Mouse (Mus musculus) forebrain, embryonic 16.5 days (tissue): ENCODE results near the gene Mybbp1a. TPM values are rescaled to one million over a fixed set of nuclear protein-coding genes. Genes with fewer than 3 reads are reported as not detected.
"Not testable (repeated sequence)": the region's sequence is repeated elsewhere in the genome, so short reads cannot be mapped to it uniquely, and the experiment has no call there.

Experiments used
- ATAC-seq: fragments of 200-750 bp; cut with Nextera tagmentation; 2 replicates; pipeline ENCODE4 v1.8.0; 2017; ENCODE audit warnings: mild to moderate bottlenecking, moderate library complexity
- H3K27ac ChIP-seq: fragments of 300-500 bp; sonication (generic); 2 replicates; pipeline ENCODE4 v1.5.1; 2014; ENCODE audit warnings: low read length, control low read depth
- H3K27me3 ChIP-seq: fragments of 300-500 bp; sonication (generic); replicated peaks from 2 replicates; pipeline ENCODE4 v1.6.1; 2014; ENCODE audit warnings: low read length; ENCODE audit not compliant: control insufficient read depth, insufficient read depth
- H3K36me3 ChIP-seq: fragments of 300-500 bp; sonication (generic); 2 replicates; pipeline ENCODE4 v1.6.1; 2014; ENCODE audit not compliant: control insufficient read depth, insufficient read depth
- H3K4me1 ChIP-seq: fragments of 300-500 bp; sonication (generic); replicated peaks from 2 replicates; pipeline ENCODE4 v1.6.1; 2014; ENCODE audit warnings: low read length; ENCODE audit not compliant: control insufficient read depth, insufficient read depth
- H3K4me2 ChIP-seq: fragments of 300-500 bp; sonication (generic); 2 replicates; pipeline ENCODE4 v1.6.1; 2014; ENCODE audit warnings: mild to moderate bottlenecking, low read length, control low read depth
- H3K4me3 ChIP-seq: fragments of 300-500 bp; sonication (generic); replicated peaks from 2 replicates; pipeline ENCODE4 v1.5.1; 2014; ENCODE audit warnings: mild to moderate bottlenecking, low read length, control low read depth
- H3K9ac ChIP-seq: fragments of 300-500 bp; sonication (generic); replicated peaks from 2 replicates; pipeline ENCODE4 v1.6.1; 2014; ENCODE audit warnings: low read depth, low read length, control low read depth
- H3K9me3 ChIP-seq: fragments of 300-500 bp; sonication (generic); 2 replicates; pipeline ENCODE4 v1.6.1; 2016; ENCODE audit warnings: low read length; ENCODE audit not compliant: control insufficient read depth
- WGBS: fragments of 180-500 bp; shearing (Covaris S2); extraction: QIAGEN DNeasy Blood & Tissue Kit; methylation state at CpG from one replicate; pipeline ENCODE4 v1.1.7; 2014; 5-methylcytosine and 5-hydroxymethylcytosine counted together
- polyA plus RNA-seq: library from polyadenylated mRNA; unstranded; fragments of >200 nt; fragmentation: Nextera tagmentation; extraction: Ambion mirVana; gene quantifications from 2 replicates; pipeline ENCODE4 v1.2.1, GENCODE M21; 2015

Gene Mybbp1a
- polyA plus RNA-seq, 1 experiment from 2014 or later: 98.2 TPM

DNA sequence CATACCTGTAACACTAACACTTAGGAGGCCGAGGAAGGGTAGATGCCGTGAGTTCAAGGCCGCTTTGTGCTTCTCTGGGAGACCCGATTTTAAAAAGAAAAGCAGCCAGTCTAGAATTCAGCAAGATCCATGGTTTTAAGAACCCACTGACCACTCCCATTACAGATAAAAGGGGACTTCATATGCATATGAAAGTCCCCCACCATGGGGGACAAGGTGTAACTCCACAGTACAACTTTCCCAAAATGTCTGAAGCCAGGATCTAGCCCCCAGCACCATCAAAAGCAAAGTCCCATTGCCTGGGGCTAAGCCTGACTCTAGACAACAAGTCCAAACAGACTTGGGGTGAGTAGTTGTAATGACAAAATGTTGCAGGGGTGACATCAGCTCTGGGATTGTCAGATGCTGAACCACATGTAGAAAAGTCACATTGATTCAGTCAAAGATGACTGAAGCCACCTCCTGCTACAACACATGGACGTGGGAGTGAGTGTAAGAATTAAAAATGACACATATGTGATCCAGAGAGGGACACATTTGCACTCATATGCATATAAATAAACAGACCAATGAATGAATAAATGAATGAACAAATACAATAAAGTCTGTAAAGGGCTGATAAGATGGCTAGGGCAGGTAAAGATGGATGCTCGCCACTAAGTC lies 20.6 kb upstream of the Mybbp1a start:
- no peak overlapping the region for H3K27ac ChIP-seq

DNA sequence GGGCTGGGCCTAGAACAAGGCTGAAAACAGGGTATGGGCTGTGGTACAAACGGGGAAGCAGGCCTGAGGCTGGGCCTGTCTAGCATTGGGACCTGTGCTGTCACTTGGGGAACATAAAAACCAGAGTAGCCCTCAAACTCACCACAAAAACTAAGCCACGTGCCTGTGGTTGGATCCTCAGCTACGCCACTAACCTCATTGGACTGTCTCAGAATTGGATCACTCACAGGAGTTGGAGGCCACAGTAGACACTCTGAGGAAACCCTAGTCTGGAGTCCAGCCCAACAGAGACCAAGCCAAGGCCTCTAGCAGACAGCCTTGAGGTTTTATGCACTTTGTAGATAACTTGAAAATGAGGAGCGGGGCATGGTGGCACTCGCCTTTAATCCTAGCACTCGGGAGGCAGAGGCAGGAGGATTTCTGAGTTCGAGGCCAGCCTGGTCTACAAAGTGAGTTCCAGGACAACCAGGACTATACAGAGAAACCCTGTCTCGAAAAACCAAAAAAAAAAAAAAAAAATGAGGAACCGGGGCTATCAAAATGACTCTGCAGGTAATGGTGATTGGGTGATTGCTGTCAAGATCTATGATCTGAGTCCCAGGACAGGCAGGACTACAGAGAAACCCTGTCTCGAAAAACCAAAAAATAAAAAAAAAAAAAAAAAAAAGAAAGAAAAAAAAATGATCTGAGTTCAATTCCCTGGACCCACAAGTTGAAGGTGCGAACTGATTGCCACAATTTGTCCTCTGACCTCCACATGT lies 19.5 kb upstream of the Mybbp1a start:
- H3K27me3 ChIP-seq: no peaks in the 10 kb centered on the region
- H3K27ac ChIP-seq: no peak overlapping the region
- no peak for ATAC-seq
- H3K4me3 ChIP-seq: no peak overlapping the region
- H3K4me2 ChIP-seq: no peak overlapping the region
- 90% methylated on average over 11 of the region's 11 CpGs for WGBS
- no peaks in the 10 kb centered on the region for H3K9me3 ChIP-seq
- no peaks in the 10 kb centered on the region for H3K4me1 ChIP-seq
- no peak overlapping the region for H3K9ac ChIP-seq
- H3K36me3 ChIP-seq: no peaks in the 10 kb centered on the region

More for the DNA sequence above, 20.6 kb upstream of the Mybbp1a start:
- Histone ChIP-seq H3K4me3 (no peak overlapping the region), H3K4me2 (no peak overlapping the region), H3K4me1 (no peaks in the 10 kb centered on the region), H3K9ac (no peak overlapping the region), H3K36me3 (no peaks in the 10 kb centered on the region), H3K9me3 (no peaks in the 10 kb centered on the region), H3K27me3 (no peaks in the 10 kb centered on the region)
- no peak for ATAC-seq
- 82% methylated on average over 6 of the region's 6 CpGs for WGBS

DNA sequence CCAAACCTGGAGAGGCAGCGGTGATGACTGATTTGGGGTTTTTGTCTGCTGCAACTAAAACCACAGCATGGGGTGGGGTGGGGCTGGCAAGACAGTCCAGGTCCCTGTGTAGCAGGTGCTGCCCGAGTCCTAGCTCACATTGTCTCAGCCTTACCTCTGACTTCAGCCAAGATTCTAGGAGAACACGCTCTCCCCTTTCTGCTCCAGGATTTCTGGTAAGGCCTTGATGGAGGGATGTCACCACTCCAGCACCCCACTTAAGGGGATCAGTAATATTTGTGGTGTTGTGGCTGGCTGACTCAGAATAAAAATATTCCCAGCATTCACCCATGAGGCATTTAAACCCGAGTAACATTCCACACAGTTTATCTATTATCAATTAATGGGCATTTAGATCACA lies 17.5 kb upstream of the Mybbp1a start:
- no peaks in the 10 kb centered on the region for H3K4me1 ChIP-seq
- WGBS: 83% methylated on average over 4 of the region's 4 CpGs
- H3K27me3 ChIP-seq: no peaks in the 10 kb centered on the region
- ATAC-seq: no peak
- H3K27ac ChIP-seq: no peak overlapping the region
- no peak overlapping the region for H3K4me2 ChIP-seq
- H3K4me3 ChIP-seq: no peak overlapping the region
- no peaks in the 10 kb centered on the region for H3K36me3 ChIP-seq
- no peaks in the 10 kb centered on the region; the same call in 1 of the 2 replicates for H3K9me3 ChIP-seq
- no peak overlapping the region for H3K9ac ChIP-seq

DNA sequence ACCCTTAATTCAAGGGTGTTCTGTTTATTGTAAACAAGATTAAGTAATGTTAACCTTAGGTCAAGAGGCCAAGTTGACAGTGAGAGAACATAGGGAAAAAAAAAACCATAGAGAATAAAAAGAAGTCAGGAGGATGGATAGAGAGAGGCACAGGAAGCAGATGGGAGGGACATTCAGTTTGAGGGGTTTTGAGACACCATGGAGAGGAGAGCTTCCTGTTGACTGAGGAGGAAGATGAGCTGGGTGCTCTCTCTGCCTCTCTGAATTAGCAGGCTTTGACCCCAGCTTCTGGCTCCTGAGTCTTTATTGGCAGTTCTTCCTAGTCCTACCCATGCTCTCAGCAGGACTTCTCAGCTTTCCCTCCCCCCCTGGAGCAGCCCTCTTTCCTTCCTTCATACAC lies 16.0 kb upstream of the Mybbp1a start:
- H3K4me3 ChIP-seq: no peak overlapping the region
- no peaks in the 10 kb centered on the region for H3K4me1 ChIP-seq
- no peaks in the 10 kb centered on the region for H3K36me3 ChIP-seq
- H3K9ac ChIP-seq: no peak overlapping the region
- no peaks in the 10 kb centered on the region for H3K27me3 ChIP-seq
- H3K9me3 ChIP-seq: no peaks in the 10 kb centered on the region; the same call in 1 of the 2 replicates
- H3K4me2 ChIP-seq: no peak overlapping the region
- no peak overlapping the region for H3K27ac ChIP-seq
- no peak for ATAC-seq

DNA sequence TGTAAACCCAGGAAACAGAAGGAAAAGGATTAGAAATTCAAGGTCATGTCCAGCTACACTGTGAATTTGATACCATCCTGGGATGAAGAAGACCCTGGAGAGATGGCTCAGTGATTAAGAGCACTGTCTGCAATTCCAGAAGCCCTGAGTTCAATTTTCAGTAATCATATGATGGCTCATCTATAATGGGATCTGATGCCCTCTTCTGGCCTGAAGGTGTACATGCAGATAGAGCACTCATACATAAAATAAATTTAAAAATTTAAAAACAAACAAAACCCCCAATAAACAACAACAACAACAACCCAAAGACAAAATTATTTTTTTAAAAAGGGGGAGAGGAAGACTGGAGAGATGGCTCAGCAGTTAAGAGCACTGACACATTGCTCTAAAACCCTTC lies 14.3 kb upstream of the Mybbp1a start:
- no peak for ATAC-seq
- Histone ChIP-seq H3K36me3 (no peaks in the 10 kb centered on the region), H3K27me3 (no peaks in the 10 kb centered on the region), H3K9ac (no peak overlapping the region), H3K4me2 (no peak overlapping the region), H3K4me3 (no peak overlapping the region), H3K4me1 (no peaks in the 10 kb centered on the region), H3K27ac (no peak overlapping the region), H3K9me3 (no peaks in the 10 kb centered on the region; the same call in 1 of the 2 replicates)

DNA sequence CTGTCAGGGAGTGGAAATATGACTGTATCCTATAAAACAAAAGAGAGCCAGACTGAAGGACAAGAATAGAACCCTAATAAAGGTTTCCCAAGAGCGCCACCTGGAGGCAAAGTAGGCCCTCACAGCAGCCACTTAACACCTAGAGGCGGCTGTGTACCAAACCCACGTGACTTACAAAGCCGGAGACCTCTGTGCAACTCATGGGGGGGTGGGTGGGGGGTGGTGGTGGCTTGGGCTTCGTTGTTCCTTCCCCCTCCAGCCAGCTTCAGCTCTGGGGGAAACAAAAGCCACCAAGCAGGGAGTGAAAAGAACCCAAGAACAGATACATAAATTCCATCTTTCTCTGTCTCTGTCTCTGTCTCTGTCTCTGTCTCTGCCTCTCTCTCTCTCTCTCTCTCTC lies 12.5 kb upstream of the Mybbp1a start:
- H3K4me2 ChIP-seq: no peak overlapping the region
- ATAC-seq: no peak; the same call in 1 of the 2 replicates
- H3K4me3 ChIP-seq: no peak overlapping the region
- H3K27me3 ChIP-seq: no peaks in the 10 kb centered on the region
- H3K4me1 ChIP-seq: no peaks in the 10 kb centered on the region
- H3K9me3 ChIP-seq: no peaks in the 10 kb centered on the region; the same call in 1 of the 2 replicates
- H3K9ac ChIP-seq: no peak overlapping the region
- WGBS: 2% methylated on average over 5 of the region's 5 CpGs
- no peak overlapping the region for H3K27ac ChIP-seq
- H3K36me3 ChIP-seq: no peaks in the 10 kb centered on the region

DNA sequence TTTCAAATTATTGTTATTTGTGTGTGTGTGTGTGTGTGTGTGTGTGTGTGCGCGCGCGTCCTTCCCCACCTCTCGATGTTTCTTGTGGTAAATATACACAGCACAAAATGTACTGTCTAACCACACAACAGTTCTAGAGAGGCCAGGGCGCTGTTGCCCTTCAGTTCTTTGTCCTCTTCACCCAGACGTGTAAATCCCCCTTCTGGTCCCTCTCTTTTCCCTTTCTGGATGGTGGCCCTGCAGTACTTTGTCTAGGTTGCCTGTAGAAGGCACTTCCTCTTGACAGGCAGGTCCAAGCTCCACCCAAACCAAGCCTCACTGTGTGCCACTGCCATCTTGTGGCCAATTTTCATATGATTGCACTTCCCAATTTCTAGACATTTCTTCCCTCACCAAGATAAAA lies 11.9 kb upstream of the Mybbp1a start:
- H3K9ac ChIP-seq: no peak overlapping the region
- H3K4me3 ChIP-seq: no peak overlapping the region
- WGBS: 45% methylated on average over 7 of the region's 7 CpGs
- H3K4me1 ChIP-seq: no peaks in the 10 kb centered on the region
- ATAC-seq: peak; percentile 58
- no peaks in the 10 kb centered on the region for H3K36me3 ChIP-seq
- H3K27me3 ChIP-seq: no peaks in the 10 kb centered on the region
- H3K4me2 ChIP-seq: 0 out of 2 replicates have a peak overlapping the region, but pooled peaks have one; percentile 28
- no peak overlapping the region for H3K27ac ChIP-seq
- no peaks in the 10 kb centered on the region; the same call in 1 of the 2 replicates for H3K9me3 ChIP-seq

DNA sequence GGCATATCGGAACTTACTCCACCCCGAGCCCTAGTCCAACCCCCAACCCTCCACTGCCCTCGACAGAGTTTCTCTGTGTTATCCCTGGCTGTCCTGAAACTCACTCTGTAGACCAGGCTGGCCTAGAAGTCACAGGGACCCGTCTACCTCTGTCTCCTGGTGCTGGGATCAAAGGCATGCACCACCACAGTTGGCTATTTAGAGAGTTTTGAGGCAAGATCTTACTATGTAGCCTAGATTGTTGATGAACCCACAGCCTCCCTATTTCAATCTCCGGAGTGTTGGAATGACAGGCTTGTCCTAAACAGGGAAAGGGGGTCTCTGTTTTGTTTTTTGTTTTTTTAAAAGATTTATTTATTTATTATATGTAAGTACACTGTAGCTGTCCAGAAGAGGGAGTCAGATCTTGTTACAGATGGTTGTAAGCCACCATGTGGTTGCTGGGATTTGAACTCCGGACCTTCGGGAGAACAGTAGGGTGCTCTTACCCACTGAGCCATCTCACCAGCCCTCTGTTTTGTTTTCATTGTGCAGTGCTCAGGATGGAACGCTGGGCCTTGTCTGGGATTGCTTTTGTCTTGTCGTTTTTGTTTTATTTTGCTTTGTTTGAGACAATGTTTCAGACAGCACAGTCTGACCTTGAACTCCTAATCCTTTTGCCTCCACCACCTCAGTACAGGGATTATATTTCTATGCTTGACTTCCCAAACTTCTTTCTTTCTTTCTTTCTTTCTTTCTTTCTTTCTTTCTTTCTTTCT lies 10.7 kb upstream of the Mybbp1a start:
- H3K27ac ChIP-seq, ATAC-seq, H3K4me3 ChIP-seq, H3K4me1 ChIP-seq, H3K9ac ChIP-seq, H3K36me3 ChIP-seq, H3K4me2 ChIP-seq, H3K27me3 ChIP-seq, H3K9me3 ChIP-seq: not testable (repeated sequence)
- 64% methylated on average over 9 of the region's 9 CpGs for WGBS

DNA sequence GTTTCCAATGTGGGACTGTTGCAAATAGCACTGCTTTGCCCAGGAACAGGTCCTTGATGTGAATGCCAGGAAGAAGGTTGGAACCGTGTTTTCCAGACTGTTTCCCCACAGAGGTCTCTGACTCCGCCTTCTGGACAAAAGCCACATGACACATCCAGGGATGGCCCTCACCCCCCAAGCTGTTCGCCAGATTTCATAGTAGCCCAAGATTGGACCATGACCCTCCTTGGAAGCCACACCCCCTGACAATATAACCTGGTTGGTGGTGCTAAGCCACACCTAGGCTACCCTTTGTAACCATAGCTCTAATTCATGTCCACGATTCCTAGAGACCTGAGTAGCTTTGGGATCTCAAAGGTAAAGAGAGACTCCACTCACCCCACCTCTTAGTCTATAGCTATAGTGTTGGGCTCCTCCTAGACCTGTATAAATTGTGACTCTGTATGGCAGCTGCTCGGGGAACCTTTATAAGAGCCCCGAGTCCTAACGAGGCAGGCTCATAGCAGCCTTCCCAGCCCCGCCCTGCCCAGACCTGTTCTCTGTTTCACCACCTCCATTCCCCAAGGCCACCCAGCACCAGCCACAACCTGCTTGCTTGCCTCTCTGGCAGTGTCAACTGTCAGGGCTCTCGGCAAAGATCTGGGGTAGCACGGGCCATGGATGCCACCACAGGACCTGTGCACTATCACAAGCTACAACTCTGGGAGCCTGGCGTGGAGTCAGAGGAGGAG lies 6.0 kb upstream of the Mybbp1a start, which contains the start of gene Ggt6:
Ggt6 (plus strand) TSS at position 564 of the 731 bp plus-strand sequence.
- H3K9ac ChIP-seq: no peak within 1 kb of the TSS
- 60% methylated on average over 11 of the region's 11 CpGs for WGBS
- H3K27ac ChIP-seq: no peak within 1 kb of the TSS
- H3K4me3 ChIP-seq: no peak within 1 kb of the TSS
- peaks cover 3% of the 10 kb centered on the region; the same call in 1 of the 2 replicates for H3K4me1 ChIP-seq
- no peak for ATAC-seq
- H3K36me3 ChIP-seq: no peaks in the 10 kb centered on the region
- no peaks in the 10 kb centered on the region for H3K27me3 ChIP-seq
- H3K9me3 ChIP-seq: no peaks in the 10 kb centered on the region
- no peak within 1 kb of the TSS for H3K4me2 ChIP-seq
